Mouse (Mus musculus) liver, embryonic 14.5 days (tissue): ENCODE results near the gene Mrs2. TPM values are rescaled to one million over a fixed set of nuclear protein-coding genes. Genes with fewer than 3 reads are reported as not detected.

Experiments
- ATAC-seq: fragments of 200-750 bp; cut with Nextera tagmentation; 2 replicates; pipeline ENCODE4 v1.8.0; 2017; ENCODE audit warnings: moderate number of reproducible peaks, mild to moderate bottlenecking, moderate library complexity; ENCODE audit not compliant: insufficient read depth
- DNase-seq, 3 experiments: peaks; one replicate each; pipeline ENCODE4 v3.0.0-alpha.2; 2012 to 2013; ENCODE audit warnings: low read depth in 3 of 3, low spot score in 3 of 3
- H3K27ac ChIP-seq: fragments of 300-500 bp; sonication (generic); 2 replicates; pipeline ENCODE4 v1.5.1; 2014; ENCODE audit warnings: moderate library complexity, mild to moderate bottlenecking, control low read depth, inconsistent platforms
- H3K27me3 ChIP-seq: fragments of 300-500 bp; sonication (generic); 2 replicates; pipeline ENCODE4 v1.6.1; 2014; ENCODE audit warnings: mild to moderate bottlenecking, low read length, moderate library complexity; ENCODE audit not compliant: control insufficient read depth, insufficient read depth
- H3K36me3 ChIP-seq: fragments of 300-500 bp; sonication (generic); replicated peaks from 2 replicates; pipeline ENCODE4 v1.6.1; 2014; ENCODE audit warnings: low read depth; ENCODE audit not compliant: control insufficient read depth, insufficient read depth
- H3K4me1 ChIP-seq, 2 experiments: fragments of 200-500 bp in 1 of 2; fragments of 300-500 bp in 1 of 2; sonication (generic) in 1 of 2; replicated peaks; 2 replicates each; pipeline ENCODE4 v1.6.1; 2012 to 2014; ENCODE audit warnings: antibody characterized with exemption in 1 of 2, inconsistent platforms in 1 of 2, low read length in 1 of 2; ENCODE audit not compliant: control insufficient read depth in 2 of 2, insufficient read depth in 2 of 2
- H3K4me2 ChIP-seq: fragments of 300-500 bp; sonication (generic); 2 replicates; pipeline ENCODE4 v1.6.1; 2014; ENCODE audit warnings: low read depth, mild to moderate bottlenecking, control low read depth, moderate library complexity
- H3K4me3 ChIP-seq, 2 experiments: fragments of 200-500 bp in 1 of 2; fragments of 300-500 bp in 1 of 2; sonication (generic) in 1 of 2; 2 replicates each; pipeline ENCODE4 v1.5.1; 2012 to 2014; ENCODE audit warnings: low read depth in 2 of 2, low read length in 2 of 2, mild to moderate bottlenecking in 2 of 2, control low read depth in 1 of 2, inconsistent platforms in 1 of 2, moderate library complexity in 1 of 2; ENCODE audit not compliant: insufficient read depth in 1 of 2
- H3K9ac ChIP-seq: fragments of 300-500 bp; sonication (generic); replicated peaks from 2 replicates; pipeline ENCODE4 v1.6.1; 2014; ENCODE audit warnings: mild to moderate bottlenecking, control low read depth, moderate library complexity
- H3K9me3 ChIP-seq: fragments of 300-500 bp; sonication (generic); 2 replicates; pipeline ENCODE4 v1.6.1; 2016; ENCODE audit warnings: low read length, mixed read lengths; ENCODE audit not compliant: control insufficient read depth
- CTCF ChIP-seq: IDR thresholded peaks from 2 replicates; pipeline ENCODE4 v1.5.1; 2016; ENCODE audit warnings: antibody characterized with exemption, low read depth, control low read depth
- EP300 ChIP-seq: IDR thresholded peaks from 2 replicates; pipeline ENCODE4 v1.6.1; 2016; ENCODE audit warnings: antibody characterized with exemption, low read depth
- WGBS: fragments of 180-500 bp; shearing (Covaris S2); extraction: QIAGEN DNeasy Blood & Tissue Kit; methylation state at CpG from one replicate; pipeline ENCODE4 v1.1.7; 2014; ENCODE audit not compliant: insufficient replicate concordance; 5-methylcytosine and 5-hydroxymethylcytosine counted together
- polyA plus RNA-seq, 2 experiments: library from polyadenylated mRNA; depleted of rRNA in 1 of 2; stranded (reverse) in 1 of 2; unstranded in 1 of 2; fragments of >200 nt; fragmentation: Nextera tagmentation in 1 of 2; extraction: Ambion mirVana in 1 of 2; gene quantifications; 2 replicates each; pipeline versions ENCODE4 v1.2.1 to v1.2.3; 2012 to 2014

Mrs2 gene
- 4.9 and 8.4 TPM in 2 replicates for polyA plus RNA-seq (2012; rRNA removed)
- polyA plus RNA-seq (2014; fragmentation: Nextera tagmentation; extraction: Ambion mirVana), result 16.6 and 17.7 TPM in 2 replicates

DNA sequence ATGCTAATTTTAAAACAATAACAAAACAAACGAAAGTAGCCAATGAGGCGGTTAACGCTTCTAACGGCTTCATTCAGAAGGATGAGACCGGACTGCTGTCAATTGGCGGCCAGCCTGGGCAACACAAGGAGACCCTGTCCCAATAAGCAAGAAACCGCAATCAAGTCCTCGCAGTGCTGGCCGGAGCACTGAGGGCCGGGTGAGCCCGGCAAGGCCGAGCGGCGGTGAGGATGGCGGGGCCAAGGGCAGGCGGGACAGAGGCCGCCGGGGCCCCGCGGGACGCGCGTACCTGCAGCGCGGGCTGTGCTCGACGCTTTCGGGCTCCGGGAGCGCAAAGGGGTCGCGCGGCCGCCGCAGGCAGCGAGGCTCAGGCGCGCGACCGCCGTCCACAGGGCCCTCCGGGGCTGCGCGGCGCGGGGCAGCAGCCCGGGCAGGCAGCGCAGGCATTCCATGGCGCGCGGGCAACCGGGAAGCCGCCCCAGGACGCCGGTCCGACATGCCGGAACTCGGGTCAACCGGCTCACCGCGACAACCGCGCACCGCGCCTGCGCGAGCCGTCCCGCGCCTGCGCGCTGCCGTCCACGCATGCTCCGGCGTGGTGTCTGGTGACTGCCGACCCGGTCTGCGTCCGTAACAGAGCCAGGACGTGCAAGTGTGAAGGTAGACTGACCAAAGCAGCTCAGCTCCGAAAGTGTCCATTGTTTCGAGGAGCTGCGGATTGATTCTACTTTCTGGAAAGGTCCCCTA is at the start of gene Mrs2:
Gene Mrs2, minus strand, starts transcription at position 587 of the 747 bp plus-strand sequence.
- Histone ChIP-seq H3K9ac (peak within 1 kb of the TSS; percentile 93), H3K27ac (peak within 1 kb of the TSS; percentile 1; the same call in 1 of the 2 replicates), H3K4me3 (peak within 1 kb of the TSS; percentile 78 to 88), H3K27me3 (no peaks in the 10 kb centered on the region), H3K36me3 (no peaks in the 10 kb centered on the region; the same call in 1 of the 2 replicates), H3K4me1 (peaks cover 6 to 15% of the 10 kb centered on the region in 2 experiments), H3K9me3 (no peaks in the 10 kb centered on the region), H3K4me2 (peak within 1 kb of the TSS; percentile 89)
- TF ChIP-seq CTCF, result no peak
- no peak for TF ChIP-seq EP300
- DNase-seq (peak; percentile 70 to 74 (median 74)), ATAC-seq (peak; percentile 94)
- under 1% methylated on average over 80 of the region's 84 CpGs for WGBS

DNA sequence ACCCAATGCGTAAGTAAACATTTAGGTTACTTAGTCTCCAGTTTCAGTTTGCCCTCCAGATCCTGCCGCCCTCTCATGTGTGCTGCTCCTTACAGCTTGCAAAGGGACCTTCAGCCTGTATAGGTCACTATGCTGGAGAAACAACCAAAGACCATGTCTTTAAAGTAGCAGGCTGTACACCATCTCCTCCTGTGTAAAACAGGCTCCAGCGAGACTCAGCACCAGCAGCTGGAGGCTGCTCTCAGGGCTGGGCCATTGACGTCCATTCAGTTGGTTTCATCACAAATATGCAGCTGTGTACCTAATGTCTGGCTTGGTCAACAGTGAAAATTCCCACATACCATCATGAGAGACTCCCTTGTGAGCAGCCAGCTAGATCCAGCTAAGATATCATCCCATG is 49.6 kb upstream of the Mrs2 start:
- no peaks in the 10 kb centered on the region for H3K4me1 ChIP-seq
- H3K27ac ChIP-seq, result no peak overlapping the region
- DNase-seq (no peak), ATAC-seq (no peak)
- no peak for TF ChIP-seq EP300
- no peak for TF ChIP-seq CTCF
- no peaks in the 10 kb centered on the region for H3K9me3 ChIP-seq
- no peaks in the 10 kb centered on the region for H3K27me3 ChIP-seq
- no peaks in the 10 kb centered on the region for H3K36me3 ChIP-seq
- H3K9ac ChIP-seq, result no peak overlapping the region
- WGBS, result 66% methylated on average over 4 of the region's 4 CpGs
- no peak overlapping the region for H3K4me2 ChIP-seq
- no peak overlapping the region for H3K4me3 ChIP-seq

DNA sequence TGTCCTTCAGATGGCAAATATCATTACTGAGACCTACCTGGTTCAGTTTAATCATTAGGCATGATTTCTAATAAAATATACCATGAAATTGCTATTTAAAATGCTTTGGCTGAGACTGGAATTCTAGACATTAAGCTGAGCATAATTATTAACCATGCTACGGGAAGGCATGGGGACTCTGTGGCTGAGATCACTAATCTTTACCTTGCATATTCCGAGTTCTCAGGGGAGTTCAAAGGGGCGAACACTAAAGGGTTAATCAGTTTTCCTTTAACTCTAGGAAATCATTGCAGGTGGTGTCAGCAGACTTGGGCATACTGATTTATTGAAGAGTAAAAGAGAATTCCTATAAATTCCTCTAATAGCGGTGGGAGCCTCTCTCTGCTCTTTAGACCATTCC is 47.0 kb upstream of the Mrs2 start:
- TF ChIP-seq EP300 (no peak), CTCF (no peak)

DNA sequence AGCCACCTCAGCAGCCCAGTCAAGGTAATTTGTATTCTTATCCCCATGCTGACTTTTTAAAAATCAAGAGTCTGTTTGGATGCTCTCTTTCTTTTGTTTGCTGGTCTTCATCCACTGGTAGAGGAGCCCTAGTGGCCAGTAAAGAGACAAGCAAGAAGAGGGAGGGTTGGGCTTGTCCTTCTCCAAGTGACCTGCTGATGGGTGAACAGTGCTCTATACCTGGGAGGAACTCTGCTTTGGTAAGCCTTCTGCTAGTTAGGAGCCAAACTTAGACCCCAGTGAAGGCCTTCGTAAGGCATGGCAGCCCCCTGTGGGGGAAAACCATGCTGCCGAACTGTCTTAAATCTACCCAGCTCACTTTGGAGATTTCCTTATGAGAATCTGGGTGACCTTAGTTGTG is 46.5 kb upstream of the Mrs2 start:
- Histone ChIP-seq H3K4me2 (no peak overlapping the region), H3K4me1 (no peaks in the 10 kb centered on the region), H3K27me3 (no peaks in the 10 kb centered on the region), H3K9me3 (no peaks in the 10 kb centered on the region), H3K27ac (no peak overlapping the region), H3K36me3 (no peaks in the 10 kb centered on the region), H3K4me3 (no peak overlapping the region), H3K9ac (no peak overlapping the region)
- TF ChIP-seq CTCF, result no peak
- TF ChIP-seq EP300, result no peak
- WGBS, result 82% methylated on average over 2 of the region's 2 CpGs
- ATAC-seq, result no peak
- no peak for DNase-seq

More for the DNA sequence above, 47.0 kb upstream of the Mrs2 start:
- H3K9ac ChIP-seq, result no peak overlapping the region
- DNase-seq (no peak), ATAC-seq (no peak)
- no peak overlapping the region for H3K27ac ChIP-seq
- no peaks in the 10 kb centered on the region for H3K4me1 ChIP-seq
- H3K9me3 ChIP-seq, result no peaks in the 10 kb centered on the region
- no peaks in the 10 kb centered on the region for H3K36me3 ChIP-seq
- H3K27me3 ChIP-seq, result no peaks in the 10 kb centered on the region
- 67% methylated on average over 4 of the region's 4 CpGs for WGBS
- H3K4me2 ChIP-seq, result no peak overlapping the region
- H3K4me3 ChIP-seq, result no peak overlapping the region

DNA sequence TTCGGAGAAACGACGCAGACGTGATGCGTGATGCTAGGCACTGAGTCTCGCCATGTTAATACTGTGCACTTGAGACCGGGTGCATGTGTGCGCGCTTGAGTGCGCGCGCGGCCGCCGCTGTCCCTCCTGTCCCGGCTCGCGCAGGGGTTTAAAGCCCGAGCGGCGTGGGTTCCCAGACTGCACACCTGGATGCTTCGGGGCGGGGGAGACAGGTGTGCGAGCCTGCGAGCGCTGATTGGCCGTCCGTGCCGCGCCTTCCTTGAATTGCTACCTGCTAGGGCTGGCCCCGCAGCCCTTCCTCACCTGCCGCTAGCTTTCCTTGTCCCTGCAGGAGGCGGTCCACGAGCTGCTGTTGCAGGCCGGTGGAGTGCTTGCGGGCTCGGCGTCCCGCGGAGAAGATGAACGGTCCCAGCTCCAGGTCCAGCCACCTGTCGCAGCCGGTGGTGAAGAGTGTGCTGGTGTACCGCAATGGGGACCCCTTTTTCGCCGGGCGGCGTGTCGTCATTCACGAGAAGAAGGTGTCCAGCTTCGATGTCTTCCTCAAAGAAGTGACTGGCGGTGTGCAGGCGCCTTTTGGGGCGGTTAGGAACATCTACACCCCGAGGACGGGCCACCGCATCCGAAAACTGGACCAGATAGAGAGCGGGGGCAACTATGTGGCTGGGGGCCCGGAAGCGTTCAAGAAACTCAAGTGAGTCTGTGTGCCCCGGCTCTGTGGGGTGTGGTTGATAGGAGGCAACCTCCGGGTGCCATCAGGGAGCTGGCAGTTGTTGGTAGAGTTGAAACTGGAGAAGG is 35.9 kb upstream of the Mrs2 start, which contains the start of gene Dcdc2a:
Gene Dcdc2a, plus strand, starts transcription at position 132 of the 795 bp plus-strand sequence.
- ATAC-seq (no peak), DNase-seq (no peak)
- Histone ChIP-seq H3K4me2 (peak within 1 kb of the TSS; percentile 52), H3K27me3 (peaks cover 31% of the 10 kb centered on the region), H3K4me1 (peaks cover 0 to 2% of the 10 kb centered on the region in 2 experiments; a peak in 1 of 4 replicates), H3K4me3 (peak within 1 kb of the TSS; percentile 16 to 40), H3K27ac (no peak within 1 kb of the TSS), H3K9ac (no peak within 1 kb of the TSS), H3K36me3 (no peaks in the 10 kb centered on the region), H3K9me3 (no peaks in the 10 kb centered on the region)
- WGBS, result 5% methylated on average over 63 of the region's 63 CpGs
- no peak for TF ChIP-seq CTCF
